Mouse (Mus musculus): ENCODE results near the gene Aldh3b2.
"Not testable (repeated sequence)": the region's sequence is repeated elsewhere in the genome, so short reads cannot be mapped to it uniquely, and the experiment has no call there.

Gene Aldh3b2

DNA sequence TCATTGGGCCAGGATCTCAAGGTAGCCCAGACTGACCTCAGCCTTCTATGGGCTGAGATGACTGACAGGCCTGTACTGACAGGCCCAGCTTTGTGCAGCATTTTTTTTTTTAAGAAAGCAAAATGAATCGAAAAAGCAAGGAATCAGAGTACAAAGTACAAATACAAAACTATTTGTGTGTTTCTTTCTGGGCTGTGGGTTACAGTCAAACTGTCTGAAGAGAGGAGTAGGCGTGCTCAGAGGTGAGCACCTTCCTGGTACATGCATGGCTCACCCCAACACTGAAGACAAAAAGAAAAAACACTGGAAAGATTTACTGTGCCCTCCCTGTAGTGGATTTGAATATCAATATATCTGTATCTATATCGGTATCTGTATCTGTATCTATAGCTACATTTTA lies 24.3 kb upstream of the Aldh3b2 start:
- no peak for DNase-seq (ENCODE audit: low spot score in 2 of 2)

DNA sequence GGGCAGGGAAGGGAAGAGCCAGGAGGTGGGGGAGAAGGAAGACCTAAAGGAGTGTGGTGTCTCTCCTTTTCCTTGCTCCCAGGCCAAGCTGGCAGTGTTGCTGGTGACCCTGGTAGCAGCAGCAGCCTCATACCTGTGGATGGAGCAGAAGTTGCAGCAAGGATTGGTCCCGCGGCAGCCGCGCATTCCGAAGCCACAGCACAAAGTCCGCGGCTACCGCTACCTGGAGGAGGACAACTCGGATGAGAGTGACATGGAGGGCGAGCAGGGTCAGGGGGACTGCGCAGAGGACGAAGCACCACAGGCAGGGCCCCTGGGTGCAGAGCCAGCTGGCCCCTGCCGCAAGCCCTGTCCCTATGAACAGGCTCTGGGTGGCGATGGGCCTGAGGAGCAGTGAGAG lies 23.6 kb upstream of the Aldh3b2 start:
- no peak for DNase-seq (ENCODE audit: low spot score in 2 of 2)

DNA sequence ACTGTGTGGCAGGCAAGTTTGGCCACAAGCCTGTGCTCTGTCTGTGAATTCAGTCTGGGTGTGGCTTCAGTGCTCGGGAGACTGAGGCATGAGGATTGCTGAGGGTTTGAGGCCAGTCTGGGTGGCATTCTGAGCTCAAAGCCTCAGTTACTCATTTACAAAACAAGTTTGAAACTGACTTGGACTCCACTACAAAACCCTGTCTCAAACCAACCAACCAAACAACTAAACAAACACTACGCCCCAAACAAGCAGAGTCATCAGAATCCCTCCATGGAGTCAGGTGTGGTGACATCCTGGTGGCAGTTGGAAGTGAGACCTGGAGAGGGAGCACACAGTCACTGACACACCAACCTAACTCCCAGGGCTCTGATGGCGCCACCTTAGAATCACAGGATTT lies 21.8 kb upstream of the Aldh3b2 start:
- DNase-seq (ENCODE audit: low spot score in 2 of 2), result no peak

DNA sequence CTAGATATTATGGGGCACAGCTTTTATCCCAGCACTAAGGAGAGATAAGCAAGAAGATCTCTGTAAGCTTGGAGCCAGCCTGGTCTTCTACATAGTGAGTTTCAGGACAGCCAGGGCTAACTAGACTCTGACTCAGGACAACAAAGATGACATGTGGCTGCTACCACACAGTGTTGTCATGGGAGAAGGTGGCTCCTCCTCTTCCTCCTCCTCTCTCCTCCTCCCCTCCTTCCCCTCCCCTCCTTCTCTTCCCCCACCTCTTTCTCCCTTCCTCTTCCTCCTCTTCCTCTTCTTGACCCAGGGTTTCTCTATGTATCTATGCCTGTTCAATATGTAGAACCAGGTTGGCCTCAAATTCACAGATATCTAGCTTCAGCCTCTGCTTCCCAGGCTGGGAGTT lies 20.7 kb upstream of the Aldh3b2 start:
- no peak for DNase-seq (ENCODE audit: low spot score in 2 of 2)

DNA sequence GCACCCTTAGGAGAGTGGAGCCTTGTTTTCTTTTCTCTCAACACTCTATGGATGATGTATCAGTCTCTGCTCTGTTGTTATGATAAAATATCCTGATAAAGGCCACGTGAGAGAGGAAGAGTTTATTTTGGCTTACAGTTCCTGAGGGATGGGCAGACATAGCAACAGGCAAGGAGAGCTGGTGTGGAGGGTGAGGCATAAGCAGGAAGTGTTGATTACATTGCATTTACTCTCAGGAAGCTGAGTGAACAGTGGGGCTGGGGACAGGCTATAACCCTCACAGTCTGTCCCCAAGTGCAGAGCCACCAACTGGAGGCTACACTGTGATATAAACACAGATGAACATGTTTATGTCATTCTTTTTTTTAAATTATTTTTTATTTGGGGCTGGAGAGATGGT lies 20.0 kb upstream of the Aldh3b2 start:
- DNase-seq (ENCODE audit: low spot score in 2 of 2), result no peak

DNA sequence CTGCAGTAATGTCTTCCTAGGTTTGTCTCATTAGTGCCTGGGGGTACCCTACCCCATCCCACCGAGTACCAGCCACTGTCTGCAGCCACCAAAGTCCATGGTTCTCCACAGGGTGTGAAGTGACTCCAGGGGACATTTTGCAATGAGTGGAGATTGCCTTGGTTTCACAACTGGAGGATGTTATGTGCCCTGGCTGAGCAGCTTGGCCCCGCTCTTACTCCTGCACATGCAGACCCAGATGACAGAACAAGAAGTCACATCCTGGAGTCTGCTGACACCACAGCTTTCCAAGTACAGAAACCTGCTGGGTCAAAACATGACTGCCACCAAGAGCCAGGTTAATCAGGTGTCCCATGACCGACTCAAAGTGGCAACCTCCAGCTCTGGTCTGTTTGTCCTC lies 17.1 kb upstream of the Aldh3b2 start:
- no peak for DNase-seq (ENCODE audit: low spot score in 2 of 2)

DNA sequence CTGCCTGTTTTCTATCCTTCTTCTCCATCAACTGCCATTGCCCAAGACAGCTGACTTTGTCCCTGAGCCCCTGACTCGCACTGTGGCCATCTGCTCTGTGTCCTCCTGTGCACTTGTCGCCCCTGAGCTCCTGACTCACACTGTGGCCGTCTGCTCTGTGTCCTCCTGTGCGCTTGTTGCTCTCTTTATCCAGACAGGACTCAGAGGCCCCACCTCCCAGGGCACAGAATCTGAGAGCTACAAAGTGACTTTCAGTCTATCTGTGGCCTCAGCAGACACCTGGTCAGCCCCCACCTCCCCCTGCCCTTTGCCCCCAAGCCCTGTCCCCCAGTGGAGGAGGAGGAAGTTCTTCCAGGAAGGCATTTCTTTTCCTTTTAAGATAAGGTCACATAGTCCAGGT lies 16.3 kb upstream of the Aldh3b2 start:
- DNase-seq (ENCODE audit: low spot score in 2 of 2), result no peak

DNA sequence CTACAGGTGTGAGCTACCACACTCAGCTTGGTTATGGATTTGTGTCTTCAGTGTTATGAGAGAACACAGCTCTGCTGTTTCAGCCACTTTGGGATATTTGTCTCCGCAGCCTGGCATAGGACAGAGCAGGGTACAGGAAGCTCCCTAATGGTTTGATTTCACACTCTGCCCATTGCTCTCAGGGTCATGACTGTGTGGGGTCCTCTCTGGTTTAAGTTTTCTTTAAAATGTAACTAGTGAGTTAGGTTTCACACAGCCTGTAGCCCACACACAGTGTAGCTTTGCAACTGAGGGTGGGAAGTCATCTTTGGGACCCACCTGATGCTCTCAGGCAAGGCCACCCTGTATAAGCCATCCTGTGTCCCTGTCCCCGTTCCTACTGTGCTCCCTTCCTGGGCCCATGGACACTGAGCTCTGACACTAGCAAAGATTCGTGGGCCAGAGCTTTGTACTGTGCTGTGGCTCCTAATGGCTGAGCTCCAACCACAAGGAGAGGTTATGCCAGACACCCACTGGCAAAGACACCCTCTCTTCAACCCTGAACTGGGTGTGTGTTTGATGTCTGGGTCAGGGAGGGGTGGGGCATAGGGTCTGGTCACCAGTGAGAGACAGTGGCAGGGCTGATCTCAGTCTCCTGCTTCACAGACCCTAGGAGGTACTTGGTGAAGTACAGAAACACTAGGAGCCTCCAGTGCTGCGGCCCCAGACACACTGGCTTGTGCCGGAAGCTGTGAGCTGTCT lies 14.7 kb upstream of the Aldh3b2 start:
- DNase-seq (ENCODE audit: low spot score in 2 of 2), result not testable (repeated sequence)

DNA sequence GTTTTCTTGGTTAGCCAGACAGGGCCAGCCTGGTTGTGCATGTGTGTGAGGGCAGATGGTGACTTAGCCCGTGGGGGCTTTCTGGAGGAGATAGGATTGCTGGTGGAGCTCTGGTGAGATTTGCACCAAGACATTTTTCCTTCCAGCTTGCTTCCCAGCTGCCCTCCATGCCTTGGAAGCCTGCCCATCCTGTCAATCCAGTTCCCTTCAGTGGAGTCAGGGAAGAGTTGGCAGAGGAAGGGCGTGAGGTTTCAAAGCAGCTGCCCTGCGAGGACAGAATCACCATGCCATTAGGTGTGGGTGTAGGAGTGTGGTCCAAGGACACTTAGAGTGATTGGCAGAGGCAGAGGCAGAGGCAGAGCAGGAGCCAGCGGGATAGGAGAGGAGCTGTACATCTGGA lies 13.7 kb upstream of the Aldh3b2 start, which contains the start of gene Aldh3b3:
Gene Aldh3b3 (plus strand): TSS at position 176 of the 400 bp plus-strand sequence.
- DNase-seq (ENCODE audit: low spot score in 2 of 2), result no peak

DNA sequence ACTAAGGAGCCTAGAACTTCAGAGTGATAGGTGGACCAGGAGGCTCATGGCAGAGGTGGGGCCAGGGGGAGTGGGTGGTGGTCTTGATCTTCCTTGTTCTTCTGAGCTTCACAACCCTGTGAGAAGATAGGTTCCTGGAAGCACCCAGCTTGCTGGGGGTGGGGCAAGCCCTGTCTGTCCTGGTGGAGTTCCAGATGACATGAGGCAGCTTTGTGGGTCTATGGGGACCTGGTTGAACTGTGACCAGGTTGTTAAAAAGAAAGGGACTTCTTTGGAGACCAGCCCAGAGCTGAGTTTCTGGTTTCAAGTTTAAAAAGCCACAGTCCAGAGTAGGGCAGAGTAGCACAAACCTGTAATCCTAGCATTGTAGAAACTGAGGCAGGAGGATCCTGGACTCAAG lies 13.1 kb upstream of the Aldh3b2 start:
- no peak for DNase-seq (ENCODE audit: low spot score in 2 of 2)

DNA sequence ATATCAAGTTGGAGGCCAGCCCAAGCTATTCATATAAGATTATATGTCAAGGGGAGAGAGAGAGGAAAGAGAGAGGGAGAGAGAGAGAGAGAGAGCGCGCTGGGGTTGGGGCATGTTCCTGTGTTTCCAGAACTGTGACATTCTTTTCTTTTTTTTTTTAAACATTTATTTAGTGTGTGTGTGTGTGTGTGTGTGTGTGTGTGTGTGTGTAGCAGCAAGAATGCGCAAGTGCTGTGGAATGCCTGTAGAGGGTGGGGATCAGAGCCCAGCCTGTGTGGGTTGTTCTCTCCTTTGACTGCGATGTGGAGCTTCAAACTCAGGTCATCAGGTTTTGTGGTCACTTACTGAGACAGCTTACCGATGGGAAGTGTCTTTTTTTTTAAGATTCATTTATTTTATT lies 11.9 kb upstream of the Aldh3b2 start:
- DNase-seq (ENCODE audit: low spot score in 2 of 2), result no peak

DNA sequence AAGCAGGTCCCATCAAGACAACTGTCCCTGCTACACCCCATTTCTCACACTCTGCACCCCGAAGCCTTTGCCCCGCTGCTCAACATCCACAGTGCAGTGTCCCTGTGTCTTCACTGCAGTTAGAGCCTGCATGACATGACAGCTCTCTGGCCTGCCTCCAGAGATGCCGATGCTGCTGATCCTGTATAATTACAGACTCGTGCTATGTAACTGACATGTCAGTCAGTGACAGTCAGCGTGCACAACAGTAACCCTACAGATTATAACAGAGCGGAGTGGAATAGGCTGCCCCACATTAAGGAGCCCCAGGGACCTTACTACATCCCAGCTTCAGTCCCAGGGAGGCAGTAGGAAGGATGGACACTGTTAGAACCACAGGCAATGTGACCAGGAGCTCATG lies 10.3 kb upstream of the Aldh3b2 start:
- not testable (repeated sequence) for DNase-seq (ENCODE audit: low spot score in 2 of 2)

DNA sequence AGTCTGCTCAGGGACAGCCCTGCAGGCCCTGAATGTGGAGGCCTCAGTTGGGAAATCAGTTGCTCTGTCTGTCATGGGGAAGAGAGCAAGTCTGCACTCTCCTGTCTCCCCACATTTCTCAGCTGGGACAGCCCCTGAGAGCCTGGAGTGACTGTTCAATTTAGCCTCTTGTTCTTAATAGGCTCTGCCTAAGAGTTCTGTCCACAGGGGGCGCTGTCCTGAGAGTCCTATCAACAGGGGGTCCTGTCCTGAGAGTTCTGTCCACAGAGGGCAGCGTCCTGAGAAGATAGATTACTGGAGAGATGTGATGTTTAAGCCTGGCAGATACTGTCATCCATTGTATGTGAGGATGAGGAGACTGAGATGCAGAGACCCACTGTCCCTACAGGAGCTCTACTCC lies 9.7 kb upstream of the Aldh3b2 start:
- no peak for DNase-seq (ENCODE audit: low spot score in 2 of 2)

DNA sequence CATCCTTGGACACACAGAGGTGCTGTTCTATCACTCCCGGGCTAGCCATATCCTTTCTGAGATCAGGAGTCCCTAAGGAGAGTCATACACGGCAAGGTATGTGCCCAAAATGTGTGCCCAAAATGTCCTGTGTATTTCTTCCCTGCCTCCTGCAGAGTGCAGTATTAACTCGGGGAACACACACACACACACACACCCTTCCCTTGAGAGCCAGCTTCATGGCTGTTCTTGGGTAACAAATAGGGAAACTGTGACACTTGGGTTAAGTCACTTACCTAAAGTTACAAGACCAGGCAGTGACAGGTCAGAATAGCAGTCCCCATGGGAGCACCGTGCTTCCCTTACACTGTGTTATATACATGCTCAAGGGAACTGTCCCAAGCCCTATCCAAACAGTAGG lies 8.1 kb upstream of the Aldh3b2 start:
- DNase-seq (ENCODE audit: low spot score in 2 of 2), result no peak

DNA sequence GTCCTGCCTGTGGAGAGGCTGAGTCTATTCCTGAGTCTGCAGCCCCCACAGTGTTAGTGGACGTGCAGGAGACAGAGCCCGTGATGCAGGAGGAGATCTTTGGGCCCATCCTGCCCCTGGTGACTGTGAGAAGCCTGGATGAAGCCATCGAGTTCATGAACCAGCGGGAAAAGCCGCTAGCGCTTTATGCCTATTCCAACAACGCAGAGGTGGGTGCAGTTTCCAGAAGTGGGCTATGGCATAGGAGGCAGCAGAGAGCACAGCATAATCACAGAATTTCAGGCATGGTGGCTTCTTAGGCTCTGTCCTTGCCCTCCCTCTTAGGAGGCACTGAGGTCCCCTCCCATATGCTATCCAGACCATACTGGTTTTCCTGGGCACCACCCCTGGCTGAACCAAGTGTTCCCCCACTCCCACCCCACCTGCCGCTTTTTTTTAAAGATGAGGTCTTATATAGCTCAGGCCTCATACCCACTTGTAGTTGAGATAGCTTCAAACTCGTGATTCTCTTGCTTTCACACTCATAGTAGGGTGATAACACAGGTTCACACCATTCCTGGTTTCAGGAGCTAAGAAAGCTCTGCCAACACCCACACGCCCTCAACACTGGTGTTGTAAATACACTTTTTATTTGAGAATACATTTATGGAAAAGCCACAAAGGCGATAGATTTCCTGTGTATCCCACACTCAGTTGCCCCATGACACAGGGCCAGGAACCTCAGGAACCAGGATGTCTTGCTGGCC lies 5.6 kb upstream of the Aldh3b2 start:
- no peak for DNase-seq (ENCODE audit: low spot score in 2 of 2)

DNA sequence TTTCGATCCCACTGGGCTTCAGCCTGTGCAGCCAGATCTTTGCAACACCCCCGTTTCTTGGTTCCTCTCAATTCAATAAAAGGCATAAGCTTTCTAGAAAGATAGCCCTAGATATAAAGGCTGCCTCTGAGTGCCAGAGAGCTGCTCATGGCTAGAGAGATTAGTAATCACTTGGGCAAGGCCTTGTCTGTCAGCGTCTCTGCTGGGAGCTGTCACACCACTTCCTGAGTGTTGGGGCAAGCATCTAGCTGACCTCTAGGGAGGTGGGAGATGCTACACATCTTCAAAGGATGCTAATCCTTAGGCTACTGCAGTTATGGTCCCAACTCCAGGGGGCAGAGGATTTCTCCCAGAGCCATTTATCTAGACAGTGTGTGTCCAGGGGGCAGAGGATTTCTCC lies 4.9 kb upstream of the Aldh3b2 start:
- DNase-seq (ENCODE audit: low spot score in 2 of 2), result no peak

DNA sequence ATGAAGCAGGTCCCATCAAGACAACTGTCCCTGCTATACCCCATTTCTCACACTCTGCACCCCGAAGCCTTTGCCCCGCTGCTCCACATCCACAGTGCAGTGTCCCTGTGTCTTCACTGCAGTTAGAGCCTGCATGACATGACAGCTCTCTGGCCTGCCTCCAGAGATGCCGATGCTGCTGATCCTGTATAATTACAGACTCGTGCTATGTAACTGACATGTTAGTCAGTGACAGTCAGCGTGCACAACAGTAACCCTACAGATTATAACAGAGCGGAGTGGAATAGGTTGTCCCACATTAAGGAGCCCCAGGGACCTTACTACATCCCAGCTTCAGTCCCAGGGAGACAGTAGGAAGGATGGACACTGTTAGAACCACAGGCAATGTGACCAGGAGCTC lies 2.5 kb downstream of the Aldh3b2 start:
- DNase-seq (ENCODE audit: low spot score in 2 of 2), result not testable (repeated sequence)

DNA sequence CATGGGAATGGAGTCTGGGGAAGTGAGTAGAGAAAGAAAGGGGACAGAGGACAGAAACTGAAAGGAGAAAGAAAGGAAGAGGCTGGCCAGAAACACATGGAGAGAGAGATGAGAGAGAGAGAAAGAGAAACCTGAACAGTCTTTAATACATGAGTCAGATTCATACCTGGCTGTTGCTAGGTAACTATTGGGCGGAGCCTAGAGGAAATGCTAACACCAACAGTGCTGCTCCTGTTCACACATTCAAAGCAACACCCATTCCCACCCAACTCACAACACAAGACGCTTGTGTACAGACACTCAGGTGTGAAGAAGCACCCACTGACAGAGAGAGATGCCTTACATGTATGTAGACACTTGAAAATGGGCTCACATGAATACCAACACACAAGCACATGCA lies 3.7 kb downstream of the Aldh3b2 start:
- no peak for DNase-seq (ENCODE audit: low spot score in 2 of 2)

DNA sequence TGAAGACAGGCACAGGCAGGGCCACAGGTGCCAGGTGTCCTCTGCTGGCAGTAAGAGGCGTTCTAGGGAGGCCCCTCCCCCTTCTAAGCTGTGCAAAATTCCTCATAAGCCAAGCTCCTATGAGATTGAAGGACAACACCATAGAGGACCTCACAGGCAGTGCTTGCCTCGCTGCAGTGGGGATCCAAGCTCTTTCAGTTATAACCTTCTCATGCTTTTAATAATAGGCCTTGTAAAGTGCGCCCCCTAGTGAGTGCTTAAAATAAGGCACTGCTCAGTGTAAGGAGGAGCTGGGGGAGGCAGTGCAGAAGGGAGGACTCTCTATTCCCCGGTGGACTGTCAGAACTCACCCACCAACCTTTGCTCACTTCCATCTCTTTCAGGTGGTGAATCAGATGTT lies 8.2 kb downstream of the Aldh3b2 start:
- peak; percentile 55 to 78 for DNase-seq (ENCODE audit: low spot score in 2 of 2)

DNA sequence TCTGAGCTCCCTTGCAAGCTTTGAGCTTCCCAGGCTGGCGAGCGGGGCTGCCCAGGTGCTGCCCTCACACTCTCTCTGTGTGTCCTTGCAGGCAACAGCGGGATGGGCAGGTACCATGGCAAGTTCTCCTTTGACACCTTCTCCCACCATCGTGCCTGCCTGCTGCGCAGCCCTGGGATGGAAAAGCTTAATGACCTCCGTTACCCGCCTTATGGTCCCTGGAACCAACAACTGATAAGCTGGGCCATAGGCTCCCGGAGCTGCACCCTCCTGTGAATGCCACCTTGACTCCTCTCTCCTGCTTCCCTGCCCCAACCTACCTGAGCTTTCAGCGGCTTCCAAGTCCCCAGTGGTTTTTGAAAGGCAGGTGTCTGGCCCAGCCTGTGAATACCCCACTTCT lies 8.8 kb downstream of the Aldh3b2 start:
- DNase-seq (ENCODE audit: low spot score in 2 of 2), result no peak

DNA sequence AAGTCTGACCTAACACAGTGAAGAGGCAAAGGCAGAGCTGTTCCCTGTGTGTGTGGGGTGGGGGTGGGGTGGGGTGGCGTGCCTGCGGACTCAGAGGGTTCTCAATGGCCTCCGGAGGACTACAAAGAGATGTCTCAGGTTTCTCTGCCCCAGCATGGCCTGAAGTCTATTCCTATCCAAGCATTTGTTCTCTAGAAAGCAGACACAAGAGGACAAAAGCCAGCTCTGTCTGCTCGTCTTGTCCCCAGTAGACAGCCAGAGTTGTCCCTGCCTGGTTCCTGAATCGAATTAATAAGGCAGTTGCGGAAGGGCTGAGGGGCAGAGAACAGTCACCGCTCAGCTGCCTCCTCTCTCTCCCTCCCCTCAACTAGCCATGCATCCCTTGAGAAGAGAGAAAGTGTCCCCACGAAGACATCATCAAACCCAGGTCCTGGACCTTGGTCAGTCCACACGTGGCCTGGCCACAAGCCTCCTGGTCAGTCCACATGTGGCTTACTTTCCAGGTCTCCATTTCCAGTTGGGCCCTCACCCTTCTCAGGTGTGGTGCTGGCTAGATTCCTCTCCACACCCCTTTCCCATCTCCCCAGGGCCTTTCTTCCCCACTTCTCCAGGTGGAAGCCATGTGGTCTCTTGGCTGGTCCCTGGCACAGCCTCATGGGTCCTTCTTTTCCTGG lies 11.5 kb downstream of the Aldh3b2 start:
- DNase-seq (ENCODE audit: low spot score in 2 of 2), result no peak

DNA sequence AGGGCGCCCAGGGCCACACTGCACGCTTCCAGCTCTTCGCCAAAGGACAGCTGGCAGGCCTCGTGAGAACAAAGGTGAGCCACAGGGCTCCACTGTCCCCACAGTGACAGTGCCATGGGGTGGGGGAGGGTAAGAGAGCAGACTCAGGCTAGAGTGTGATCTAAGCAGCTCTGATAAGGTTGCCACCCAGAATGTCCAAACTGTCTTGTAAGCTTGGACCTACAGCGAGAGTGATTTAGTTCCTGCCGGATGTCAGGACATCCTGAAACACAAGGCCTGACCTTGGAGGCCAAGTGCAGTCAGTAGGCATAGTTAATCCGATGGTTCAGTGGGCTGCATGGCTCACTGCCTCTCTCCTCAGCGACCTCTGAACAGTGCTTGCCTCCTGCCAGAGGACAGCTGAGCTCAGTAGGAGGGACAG lies 13.1 kb downstream of the Aldh3b2 start:
- DNase-seq (ENCODE audit: low spot score in 2 of 2), result no peak

DNA sequence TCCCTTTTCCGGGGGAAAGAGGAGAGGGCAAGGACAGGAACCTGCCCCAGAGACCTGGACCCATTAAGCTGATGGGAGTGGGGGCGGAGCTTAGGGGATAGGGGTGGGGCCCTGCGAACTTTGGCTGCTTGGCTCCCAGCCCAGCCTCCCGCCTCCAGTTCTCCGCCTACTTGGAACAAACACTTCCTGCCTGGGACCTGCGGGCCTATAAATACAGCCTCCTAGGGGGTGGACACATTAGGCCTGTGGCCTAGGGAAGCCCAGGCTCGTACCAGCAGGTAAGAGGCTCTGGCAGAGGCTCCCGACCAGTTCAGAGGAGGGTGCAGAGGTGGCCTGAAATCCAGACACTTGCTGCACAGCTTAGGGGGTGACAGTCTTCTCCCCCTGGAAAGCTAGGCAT lies 14.2 kb downstream of the Aldh3b2 start, which contains the start of gene Acy3:
Gene Acy3 (plus strand): TSS at position 237 of the 400 bp plus-strand sequence.
- DNase-seq (ENCODE audit: low spot score in 2 of 2), result peak; percentile 80 to 84

All from urinary bladder, postnatal 4 days (tissue).